Mouse (Mus musculus) limb, embryonic 15.5 days (tissue): ENCODE results near the gene Sgsm1. TPM values are rescaled to one million over a fixed set of nuclear protein-coding genes. Genes with fewer than 3 reads are reported as not detected.

Experiments
- ATAC-seq: fragments of 200-750 bp; cut with Nextera tagmentation; 2 replicates; pipeline ENCODE4 v1.8.0; 2017; ENCODE audit warnings: low read depth, moderate TSS enrichment; ENCODE audit not compliant: insufficient number of reproducible peaks, low FRiP score, low TSS enrichment
- H3K27ac ChIP-seq: fragments of 300-500 bp; sonication (generic); 2 replicates; pipeline ENCODE4 v1.5.1; 2015; ENCODE audit warnings: moderate library complexity, mild to moderate bottlenecking, inconsistent platforms
- H3K27me3 ChIP-seq: fragments of 300-500 bp; sonication (generic); 2 replicates; pipeline ENCODE4 v1.6.1; 2015; ENCODE audit warnings: inconsistent platforms
- H3K36me3 ChIP-seq: fragments of 300-500 bp; sonication (generic); 2 replicates; pipeline ENCODE4 v1.6.1; 2015; ENCODE audit warnings: inconsistent platforms
- H3K4me1 ChIP-seq: fragments of 300-500 bp; sonication (generic); 2 replicates; pipeline ENCODE4 v1.6.1; 2015; ENCODE audit warnings: inconsistent platforms
- H3K4me2 ChIP-seq: fragments of 300-500 bp; sonication (generic); 2 replicates; pipeline ENCODE4 v1.6.1; 2015; ENCODE audit warnings: mild to moderate bottlenecking, inconsistent platforms
- H3K4me3 ChIP-seq: fragments of 300-500 bp; sonication (generic); 2 replicates; pipeline ENCODE4 v1.5.1; 2015; ENCODE audit warnings: mild to moderate bottlenecking, inconsistent platforms
- H3K9ac ChIP-seq: fragments of 300-500 bp; sonication (generic); 2 replicates; pipeline ENCODE4 v1.6.1; 2015; ENCODE audit warnings: inconsistent platforms
- H3K9me3 ChIP-seq: fragments of 300-500 bp; sonication (generic); 2 replicates; pipeline ENCODE4 v1.6.1; 2016; ENCODE audit warnings: inconsistent platforms
- WGBS: fragments of 180-500 bp; shearing (Covaris S2); methylation state at CpG from one replicate; pipeline ENCODE4 v1.1.7; 2015; 5-methylcytosine and 5-hydroxymethylcytosine counted together
- polyA plus RNA-seq: library from polyadenylated mRNA; unstranded; fragments of >200 nt; fragmentation: Nextera tagmentation; extraction: Ambion mirVana; gene quantifications from 2 replicates; pipeline ENCODE4 v1.2.1, GENCODE M21; 2015

The Sgsm1 gene
- polyA plus RNA-seq, 1 experiment from 2014 or later: 2.0 TPM

- Histone ChIP-seq H3K36me3 (no peaks in the 10 kb centered on the region), H3K4me1 (no peaks in the 10 kb centered on the region), H3K4me2 (peak overlapping the region; percentile 15; the same call in 1 of the 2 replicates), H3K4me3 (0 out of 2 replicates have a peak overlapping the region, but pooled peaks have one; percentile 10), H3K9me3 (no peaks in the 10 kb centered on the region), H3K27ac (no peak overlapping the region), H3K27me3 (peaks cover 4% of the 10 kb centered on the region; the same call in 1 of the 2 replicates), H3K9ac (no peak overlapping the region)
- WGBS: 28% methylated on average over 15 of the region's 15 CpGs
- ATAC-seq: no peak
Observed at GRCm38 (mm10) chr5:113280138-113280856, 30.3 kb downstream of the Sgsm1 start.

- no peak for ATAC-seq
- Histone ChIP-seq H3K36me3 (no peaks in the 10 kb centered on the region), H3K4me2 (no peak overlapping the region), H3K27ac (no peak overlapping the region), H3K9me3 (no peaks in the 10 kb centered on the region), H3K4me1 (no peaks in the 10 kb centered on the region), H3K9ac (no peak overlapping the region), H3K27me3 (no peaks in the 10 kb centered on the region), H3K4me3 (no peak overlapping the region)
- WGBS: 70% methylated on average over 10 of the region's 10 CpGs
Observed at GRCm38 (mm10) chr5:113275839-113276238, 34.7 kb downstream of the Sgsm1 start.

- Histone ChIP-seq H3K9ac (no peak overlapping the region), H3K36me3 (no peaks in the 10 kb centered on the region), H3K4me3 (no peak overlapping the region), H3K27ac (no peak overlapping the region), H3K4me2 (no peak overlapping the region), H3K4me1 (no peaks in the 10 kb centered on the region), H3K9me3 (no peaks in the 10 kb centered on the region), H3K27me3 (no peaks in the 10 kb centered on the region)
- no peak for ATAC-seq
- 65% methylated on average over 11 of the region's 11 CpGs for WGBS
Observed at GRCm38 (mm10) chr5:113271207-113271811, 39.3 kb downstream of the Sgsm1 start.

GRCm38 (mm10) chr5:113270043-113270442 is 40.5 kb downstream of the Sgsm1 start:
- 79% methylated on average over 3 of the region's 3 CpGs for WGBS
- no peaks in the 10 kb centered on the region for H3K27me3 ChIP-seq
- no peak overlapping the region for H3K4me3 ChIP-seq
- H3K36me3 ChIP-seq: no peaks in the 10 kb centered on the region
- H3K9me3 ChIP-seq: no peaks in the 10 kb centered on the region
- no peaks in the 10 kb centered on the region for H3K4me1 ChIP-seq
- H3K27ac ChIP-seq: no peak overlapping the region
- H3K4me2 ChIP-seq: no peak overlapping the region
- ATAC-seq: no peak
- H3K9ac ChIP-seq: no peak overlapping the region

GRCm38 (mm10) chr5:113268246-113268645 is 42.3 kb downstream of the Sgsm1 start:
- Histone ChIP-seq H3K4me3 (no peak overlapping the region), H3K27me3 (no peaks in the 10 kb centered on the region), H3K4me1 (no peaks in the 10 kb centered on the region), H3K9me3 (no peaks in the 10 kb centered on the region), H3K27ac (no peak overlapping the region), H3K4me2 (no peak overlapping the region), H3K9ac (no peak overlapping the region), H3K36me3 (no peaks in the 10 kb centered on the region)
- ATAC-seq: no peak

- H3K9ac ChIP-seq: no peak overlapping the region
- H3K4me3 ChIP-seq: no peak overlapping the region
- H3K27me3 ChIP-seq: no peaks in the 10 kb centered on the region
- no peaks in the 10 kb centered on the region for H3K9me3 ChIP-seq
- no peak overlapping the region for H3K4me2 ChIP-seq
- H3K27ac ChIP-seq: no peak overlapping the region
- WGBS: 77% methylated on average over 8 of the region's 8 CpGs
- ATAC-seq: no peak
- no peaks in the 10 kb centered on the region for H3K4me1 ChIP-seq
- no peaks in the 10 kb centered on the region for H3K36me3 ChIP-seq
Observed at GRCm38 (mm10) chr5:113265637-113266036, 44.9 kb downstream of the Sgsm1 start.

- no peaks in the 10 kb centered on the region for H3K27me3 ChIP-seq
- H3K36me3 ChIP-seq: no peaks in the 10 kb centered on the region
- H3K9ac ChIP-seq: no peak overlapping the region
- H3K4me2 ChIP-seq: no peak overlapping the region
- H3K4me1 ChIP-seq: no peaks in the 10 kb centered on the region
- 93% methylated on average over 11 of the region's 11 CpGs for WGBS
- no peak for ATAC-seq
- H3K9me3 ChIP-seq: no peaks in the 10 kb centered on the region
- no peak overlapping the region for H3K27ac ChIP-seq
- H3K4me3 ChIP-seq: no peak overlapping the region
Observed at GRCm38 (mm10) chr5:113250806-113251205, 59.8 kb downstream of the Sgsm1 start.

GRCm38 (mm10) chr5:113249263-113249930 is 61.2 kb downstream of the Sgsm1 start:
- Histone ChIP-seq H3K4me1 (no peaks in the 10 kb centered on the region), H3K36me3 (no peaks in the 10 kb centered on the region), H3K4me3 (no peak overlapping the region), H3K27ac (peak overlapping the region; percentile 69), H3K27me3 (no peaks in the 10 kb centered on the region), H3K4me2 (no peak overlapping the region), H3K9me3 (no peaks in the 10 kb centered on the region), H3K9ac (no peak overlapping the region)
- no peak for ATAC-seq
- WGBS: 68% methylated on average over 8 of the region's 8 CpGs

- Histone ChIP-seq H3K9ac (no peak overlapping the region), H3K4me3 (no peak overlapping the region), H3K4me1 (peaks cover 19% of the 10 kb centered on the region), H3K27me3 (peaks cover 7% of the 10 kb centered on the region; the same call in 1 of the 2 replicates), H3K4me2 (no peak overlapping the region), H3K27ac (no peak overlapping the region), H3K36me3 (no peaks in the 10 kb centered on the region), H3K9me3 (no peaks in the 10 kb centered on the region)
- WGBS: 78% methylated on average over 5 of the region's 5 CpGs
- ATAC-seq: no peak
Observed at GRCm38 (mm10) chr5:113230196-113230595, 80.4 kb downstream of the Sgsm1 start.

GRCm38 (mm10) chr5:113226632-113227102 is 83.9 kb downstream of the Sgsm1 start, which contains the start of gene Tmem211:
TSS of gene Tmem211 (plus strand) at chr5:113226909.
- Histone ChIP-seq H3K36me3 (no peaks in the 10 kb centered on the region), H3K9me3 (no peaks in the 10 kb centered on the region), H3K9ac (peak within 1 kb of the TSS; percentile 20; the same call in 1 of the 2 replicates), H3K4me1 (peaks cover 19% of the 10 kb centered on the region), H3K4me3 (peak within 1 kb of the TSS; percentile 30), H3K27ac (0 out of 2 replicates have a peak within 1 kb of the TSS, but pooled peaks have one; percentile 22), H3K4me2 (peak within 1 kb of the TSS; percentile 53), H3K27me3 (peaks cover 7% of the 10 kb centered on the region; the same call in 1 of the 2 replicates)
- ATAC-seq: peak; percentile 38; the same call in 1 of the 2 replicates
- 1% methylated on average over 13 of the region's 13 CpGs for WGBS

GRCm38 (mm10) chr5:113225686-113226435 is 84.7 kb downstream of the Sgsm1 start:
- peak overlapping the region; percentile 30 for H3K4me3 ChIP-seq
- no peak for ATAC-seq
- H3K9me3 ChIP-seq: no peaks in the 10 kb centered on the region
- WGBS: 22% methylated on average over 25 of the region's 25 CpGs
- 0 out of 2 replicates have a peak overlapping the region, but pooled peaks have one; percentile 22 for H3K27ac ChIP-seq
- H3K4me1 ChIP-seq: peaks cover 21% of the 10 kb centered on the region
- peak overlapping the region; percentile 53 for H3K4me2 ChIP-seq
- peaks cover 12% of the 10 kb centered on the region for H3K27me3 ChIP-seq
- no peaks in the 10 kb centered on the region for H3K36me3 ChIP-seq
- 0 out of 2 replicates have a peak overlapping the region, but pooled peaks have one; percentile 20 for H3K9ac ChIP-seq
